Mouse (Mus musculus) gastrocnemius, postnatal 25 days (tissue): ENCODE data around the gene Adk. TPM values are rescaled to one million over a fixed set of nuclear protein-coding genes. Genes with fewer than 3 reads are reported as not detected.
"Not testable (repeated sequence)": the region's sequence is repeated elsewhere in the genome, so short reads cannot be mapped to it uniquely, and the experiment has no call there.

Experiments used
- DNase-seq: peaks from one replicate; pipeline ENCODE4 v3.0.0; 2022
- total RNA-seq, 2 experiments: library from RNA; stranded (reverse); gene quantifications; 1 replicate in 1 of 2; 2 replicates in 1 of 2; pipeline ENCODE4 v1.2.3; 2021

Adk gene
- total RNA-seq, 2 experiments from 2014 or later, result 96.4 to 109 TPM

DNA sequence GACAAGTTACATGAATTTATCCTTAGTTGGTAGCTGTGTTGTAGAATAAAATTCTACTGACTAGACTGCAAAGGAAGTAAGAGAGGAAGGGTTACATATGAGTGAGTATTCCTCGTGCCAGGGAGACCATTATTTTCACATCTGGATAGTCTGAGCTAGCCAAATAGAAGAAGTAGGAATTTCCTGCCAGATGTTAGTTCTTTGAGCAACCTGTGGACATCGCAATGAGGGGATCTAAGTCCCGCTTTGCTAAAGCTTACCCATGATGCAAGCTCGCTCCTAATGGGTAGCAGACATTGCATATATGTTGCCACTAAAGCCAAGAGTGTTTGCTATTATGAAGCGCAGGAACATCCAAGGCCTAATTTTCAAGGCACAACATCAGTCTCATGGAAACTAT is 381.6 kb downstream of the Adk start:
- no peak for DNase-seq

DNA sequence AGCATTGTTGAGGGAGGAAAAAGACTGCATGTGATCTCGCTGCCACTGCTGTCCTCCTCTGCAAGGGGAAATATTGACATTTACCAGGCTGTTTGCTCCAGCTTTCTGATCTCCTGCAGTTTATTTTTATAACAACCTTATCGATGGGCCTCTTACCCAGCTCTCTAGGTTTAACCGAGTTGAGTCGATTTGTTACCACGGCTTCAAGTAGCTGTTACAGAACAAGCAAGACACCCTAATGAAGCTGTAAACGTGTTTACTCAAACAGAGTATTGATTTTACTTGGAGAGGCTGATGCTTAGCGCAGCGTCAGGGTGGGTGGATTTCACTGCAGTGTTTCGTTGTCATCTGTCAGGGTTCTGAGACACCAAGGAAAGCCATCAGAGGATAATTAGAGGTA is 382.3 kb downstream of the Adk start:
- no peak for DNase-seq

DNA sequence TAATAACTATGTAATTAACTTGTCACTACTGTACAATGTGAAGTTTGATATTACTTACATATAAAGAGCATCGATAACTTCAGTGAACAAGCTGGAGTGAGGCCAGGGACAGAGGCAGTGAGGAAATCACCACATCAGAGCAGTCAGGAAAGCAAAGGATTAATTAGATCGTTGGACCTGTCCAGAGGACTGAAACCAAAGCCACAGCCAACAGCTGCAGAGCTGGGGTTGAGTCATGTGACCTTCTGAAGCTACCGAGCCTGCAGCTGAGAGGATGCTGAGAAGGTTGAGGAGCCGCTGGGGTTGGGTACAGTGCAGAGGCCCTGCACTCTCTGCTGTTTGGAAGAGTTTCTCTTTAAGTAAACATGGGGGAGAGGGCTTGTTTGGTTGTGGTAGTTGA is 387.4 kb downstream of the Adk start:
- DNase-seq, result peak; percentile 14

DNA sequence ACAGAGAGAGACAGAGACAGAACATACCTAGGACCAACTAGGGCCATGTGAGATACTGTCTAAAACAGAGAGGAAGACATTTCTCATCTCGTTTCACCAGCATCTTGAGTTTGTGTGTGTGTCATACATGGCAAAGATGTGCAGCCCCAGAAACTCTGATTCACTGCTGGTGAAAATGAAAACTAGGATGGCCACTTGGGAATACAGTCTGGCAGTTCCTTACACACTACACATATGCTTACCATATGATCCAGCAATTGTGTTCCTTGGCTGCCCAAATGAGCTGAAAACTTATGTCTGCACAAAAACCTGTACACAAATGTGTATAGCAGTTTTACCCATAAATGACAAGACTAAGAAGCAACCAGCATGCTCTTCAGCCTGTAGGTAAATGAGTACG is 388.2 kb downstream of the Adk start:
- DNase-seq, result no peak

DNA sequence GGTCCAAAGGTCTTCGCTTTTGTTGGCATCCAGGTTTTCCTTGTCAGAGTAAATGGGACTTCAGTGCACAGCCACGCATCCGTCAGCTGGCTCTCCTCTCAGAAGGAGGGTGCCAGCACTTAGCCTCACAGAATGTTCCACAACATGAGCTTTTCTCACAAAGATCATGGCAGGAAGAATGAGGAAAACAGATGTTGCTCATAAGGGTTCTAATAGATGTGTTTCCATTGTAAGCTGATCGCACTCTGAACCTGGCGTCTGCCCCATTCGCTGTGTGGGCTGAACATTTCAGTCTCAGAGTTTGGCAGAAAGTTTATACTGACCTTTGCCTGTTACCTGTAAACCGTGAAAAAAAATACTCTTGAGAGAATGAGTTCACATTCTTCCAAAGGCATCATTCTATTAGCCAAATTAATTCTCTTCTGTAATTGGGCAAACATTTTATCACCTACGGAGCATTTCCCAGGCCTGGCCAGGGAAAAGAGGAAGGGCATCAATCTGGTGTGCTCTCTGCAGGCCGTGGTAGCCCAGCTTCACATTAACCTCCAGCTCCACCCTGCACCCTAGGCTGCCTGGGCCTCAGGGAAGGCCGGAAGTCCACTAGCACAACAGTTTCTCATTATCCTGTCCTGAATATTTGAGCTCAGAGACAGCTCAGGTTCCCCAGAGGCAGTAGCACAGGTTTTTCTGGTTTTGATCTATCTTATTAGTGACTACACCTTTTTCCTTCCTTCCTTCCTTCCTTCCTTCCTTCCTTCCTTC is 389.6 kb downstream of the Adk start:
- DNase-seq, result peak; percentile 48

DNA sequence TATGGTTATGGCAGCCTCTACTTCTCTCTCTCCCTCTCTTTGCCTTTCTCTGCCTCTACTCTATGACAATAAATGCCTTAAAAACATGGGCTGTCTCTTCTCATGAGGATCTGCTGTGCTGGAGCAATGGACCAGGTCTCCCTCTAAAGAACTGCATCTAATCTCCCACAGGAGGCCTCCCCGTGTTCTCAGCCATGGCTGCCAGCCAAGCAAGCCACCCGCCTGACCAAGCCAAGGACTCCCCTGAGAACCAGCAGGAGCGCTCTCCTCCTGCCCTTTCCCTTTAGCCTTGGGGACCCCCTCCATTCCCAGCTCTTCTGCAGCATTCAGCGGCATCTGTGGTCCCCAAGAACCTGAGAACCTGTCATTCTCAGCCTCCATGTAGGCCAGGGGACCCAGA is 400.2 kb downstream of the Adk start:
- no peak for DNase-seq

DNA sequence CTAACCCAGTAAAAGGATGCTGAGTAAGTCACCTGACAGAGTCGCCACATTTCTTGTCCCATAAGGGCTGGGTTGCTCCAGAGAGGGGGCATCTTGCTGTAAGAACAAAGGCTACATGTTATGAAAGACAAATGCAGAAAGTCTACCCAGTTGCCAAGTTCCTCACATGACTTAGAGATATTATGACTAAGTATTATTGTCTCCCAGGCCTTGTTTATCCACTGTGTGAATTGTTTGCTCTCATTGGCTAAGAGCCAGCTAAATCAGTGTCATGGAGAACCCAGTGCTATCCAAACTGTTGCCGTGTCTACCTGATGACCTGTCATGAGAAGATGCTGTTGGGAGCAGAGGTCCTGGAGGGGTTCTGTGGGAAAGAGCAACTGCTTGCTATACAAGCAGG is 401.5 kb downstream of the Adk start:
- DNase-seq, result no peak

DNA sequence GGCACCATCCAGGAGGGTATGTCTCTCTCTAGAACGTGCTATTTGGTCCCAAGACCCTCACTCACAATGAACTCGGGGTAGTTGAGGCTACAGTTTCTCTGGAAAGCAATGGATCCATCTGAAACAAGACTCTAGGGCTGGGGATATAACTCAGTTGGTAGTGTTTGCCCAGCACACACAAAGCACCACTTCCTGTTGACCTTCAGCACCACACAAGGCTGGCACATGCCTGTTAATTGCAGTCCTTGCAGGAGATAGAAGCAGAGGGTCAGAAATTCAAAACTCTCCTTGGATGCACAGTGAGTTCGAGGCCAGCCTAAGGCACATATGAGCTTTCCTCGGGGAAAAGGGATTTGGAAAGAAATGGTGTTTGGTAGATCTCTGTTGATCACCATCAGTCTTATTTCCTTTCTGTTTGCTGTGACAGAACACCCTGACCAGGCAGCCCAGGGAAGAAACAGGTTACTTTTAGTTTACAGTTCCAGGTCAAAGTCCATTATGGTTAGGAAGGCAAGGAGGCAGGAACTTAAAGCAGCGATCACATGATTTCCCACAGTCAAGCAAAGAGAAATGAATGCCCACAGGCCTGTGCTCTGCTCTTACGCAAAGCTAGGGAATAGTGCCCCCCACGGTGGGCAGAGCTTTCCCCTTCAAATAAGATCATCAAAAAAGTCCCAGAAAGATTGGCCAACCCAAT is 403.4 kb downstream of the Adk start:
- DNase-seq, result no peak

DNA sequence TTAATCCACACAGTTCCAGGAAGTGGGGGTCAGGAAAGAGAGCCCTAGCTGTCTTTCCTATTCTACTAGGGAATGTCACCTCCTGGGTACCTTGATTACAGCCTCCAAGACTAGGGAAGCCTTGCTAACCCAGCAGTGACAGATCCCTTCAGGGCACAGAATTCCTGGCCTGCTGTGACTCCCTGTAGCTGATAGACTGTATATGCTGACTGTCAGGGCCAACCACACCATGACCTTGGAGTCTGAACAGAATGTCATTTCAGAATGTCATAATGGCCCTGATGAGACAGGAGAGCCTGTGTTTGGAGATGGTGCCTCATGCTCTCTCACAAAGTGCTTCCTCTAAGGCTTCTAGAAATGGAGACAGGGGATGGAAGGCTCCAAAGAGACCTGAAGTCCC is 404.2 kb downstream of the Adk start:
- DNase-seq, result no peak

DNA sequence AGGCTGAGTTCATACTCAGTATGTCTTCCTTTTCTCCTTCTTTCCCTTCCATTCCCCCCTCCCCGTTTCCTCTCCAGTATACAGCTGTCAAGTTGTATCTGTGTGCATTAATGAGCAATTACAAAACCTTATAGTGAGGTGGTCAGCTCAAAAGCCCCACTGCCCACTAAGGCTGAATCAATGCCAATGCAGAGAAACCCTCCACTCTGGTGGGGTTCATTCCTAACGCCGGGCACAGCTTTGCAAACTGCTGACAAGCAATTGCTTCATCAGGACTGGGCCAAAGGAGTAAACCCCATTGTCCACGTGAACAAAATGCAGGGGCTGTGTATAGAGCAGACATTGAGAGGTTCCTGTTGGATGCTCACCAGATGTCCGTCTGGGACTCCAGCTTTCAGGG is 405.5 kb downstream of the Adk start:
- no peak for DNase-seq

DNA sequence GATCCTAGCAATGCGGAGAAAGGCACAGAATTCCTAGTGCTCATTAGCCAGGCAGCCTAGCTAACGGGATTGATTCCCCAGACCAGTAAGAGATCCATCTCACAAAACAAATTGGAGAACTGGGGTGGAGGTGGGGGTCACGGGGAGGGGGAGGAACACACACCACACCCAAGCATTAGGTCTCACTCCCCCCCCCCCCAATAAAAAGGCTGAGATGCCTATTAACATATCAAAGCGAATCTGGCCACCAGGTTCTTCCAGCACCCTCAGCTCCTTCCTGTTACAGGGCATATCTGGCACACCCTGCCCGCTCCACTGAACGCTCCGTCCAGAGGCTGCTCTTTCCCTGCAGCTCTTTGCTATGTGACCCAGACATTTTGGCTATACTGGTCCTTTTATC is 406.3 kb downstream of the Adk start:
- DNase-seq, result no peak

DNA sequence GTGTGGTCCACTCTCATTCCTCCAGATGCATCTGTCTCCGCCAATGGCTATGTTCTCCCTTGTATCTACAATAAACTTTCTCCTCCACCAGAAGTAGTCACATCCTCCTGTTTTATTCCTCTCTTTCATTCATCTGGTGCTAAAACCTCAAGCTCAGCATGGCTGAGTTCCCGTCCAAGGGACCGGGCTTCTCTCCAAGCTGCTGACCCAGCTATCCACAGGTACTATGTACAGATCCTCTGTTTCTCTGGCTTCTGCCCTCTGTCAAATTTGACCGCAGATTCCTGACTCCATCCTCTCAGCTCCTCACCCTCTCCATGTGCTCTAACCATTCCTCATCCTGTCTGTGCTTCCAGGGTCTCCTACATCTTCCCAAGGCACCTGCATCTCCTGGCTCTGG is 406.8 kb downstream of the Adk start:
- DNase-seq, result no peak

DNA sequence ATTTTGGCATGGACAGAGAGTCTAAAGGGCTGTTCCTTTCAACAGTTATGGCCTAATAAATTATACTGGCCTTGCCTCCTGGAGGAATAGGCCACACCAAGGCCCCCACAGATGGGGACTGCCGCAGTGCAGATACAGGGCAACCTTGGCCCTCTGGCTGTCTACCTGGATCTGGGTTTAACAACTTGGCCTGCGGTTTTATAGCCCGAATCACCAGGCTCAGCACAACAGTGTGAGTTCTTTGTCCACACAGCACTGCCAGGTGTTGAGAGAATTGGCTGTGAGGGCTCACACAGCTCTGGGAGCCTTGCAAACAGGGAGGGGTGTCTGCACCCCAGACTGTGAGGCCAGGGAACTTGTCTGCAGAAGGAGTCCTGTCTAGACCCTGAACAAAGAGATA is 410.0 kb downstream of the Adk start:
- DNase-seq, result no peak

DNA sequence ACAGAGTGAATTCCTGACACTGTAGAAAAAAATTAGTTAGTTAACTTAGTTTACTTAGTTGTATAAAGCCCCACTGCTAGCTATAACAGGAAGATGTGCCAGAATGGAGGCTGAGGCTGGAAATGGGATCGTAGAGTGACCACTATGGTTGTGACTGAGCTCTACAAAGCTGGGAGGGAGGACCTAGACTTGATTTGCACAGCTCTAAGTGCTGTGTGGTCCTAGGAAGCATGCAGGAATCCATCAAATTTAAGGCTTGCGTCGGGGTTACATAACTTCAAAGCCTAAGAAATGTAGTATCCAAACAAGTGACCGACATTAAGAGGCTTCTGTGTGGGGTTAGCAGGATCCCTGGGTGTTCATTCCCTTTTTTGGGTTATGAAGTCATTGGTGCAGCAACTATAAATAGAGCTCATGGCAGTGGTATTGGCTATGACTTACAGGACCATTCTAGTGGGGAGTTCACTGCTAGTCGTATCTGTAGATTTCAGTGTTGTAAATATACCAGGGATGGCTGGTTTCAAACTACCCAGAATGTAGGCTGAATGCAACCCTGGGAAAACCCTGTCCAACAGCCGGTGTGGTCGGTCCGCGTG is 410.8 kb downstream of the Adk start:
- no peak for DNase-seq

DNA sequence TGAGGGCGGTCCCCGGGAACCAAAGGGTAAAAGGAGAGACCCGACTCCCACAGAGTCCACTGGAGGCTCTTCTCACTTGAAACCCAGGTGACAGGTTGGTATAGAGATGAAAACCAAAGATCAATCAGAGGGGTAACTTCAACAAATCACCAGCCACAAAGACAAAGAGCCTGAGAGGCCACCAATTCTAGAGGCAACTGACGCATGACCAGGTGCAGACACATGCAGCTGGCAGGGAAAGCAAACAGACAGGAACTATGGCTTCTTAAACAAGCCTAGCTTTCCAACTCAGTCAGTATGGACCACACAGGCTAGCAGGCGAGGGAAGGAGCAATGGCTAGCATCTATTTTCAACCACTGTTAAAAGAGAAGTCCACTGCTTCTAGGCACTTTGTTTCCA is 418.0 kb downstream of the Adk start:
- no peak for DNase-seq

DNA sequence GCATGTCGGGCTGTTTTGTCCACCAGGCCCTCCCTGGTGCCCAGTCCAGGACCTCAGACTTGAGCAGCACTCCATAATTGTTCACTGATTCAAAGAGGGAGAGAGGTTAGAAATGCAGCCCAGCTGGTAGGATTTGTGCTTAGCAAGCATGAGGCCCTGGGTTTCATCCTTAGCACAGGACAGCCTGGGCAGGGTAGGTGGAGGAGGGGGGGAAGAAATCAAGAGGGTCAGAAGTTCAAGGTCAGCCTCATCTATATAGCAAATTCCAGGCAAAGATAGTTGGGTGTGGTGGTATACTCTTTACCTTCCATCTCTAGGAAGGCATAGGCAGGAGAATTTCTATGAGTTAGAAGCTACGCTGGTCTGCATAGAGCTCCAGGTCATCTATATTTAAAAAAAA is 419.6 kb downstream of the Adk start:
- DNase-seq, result no peak

DNA sequence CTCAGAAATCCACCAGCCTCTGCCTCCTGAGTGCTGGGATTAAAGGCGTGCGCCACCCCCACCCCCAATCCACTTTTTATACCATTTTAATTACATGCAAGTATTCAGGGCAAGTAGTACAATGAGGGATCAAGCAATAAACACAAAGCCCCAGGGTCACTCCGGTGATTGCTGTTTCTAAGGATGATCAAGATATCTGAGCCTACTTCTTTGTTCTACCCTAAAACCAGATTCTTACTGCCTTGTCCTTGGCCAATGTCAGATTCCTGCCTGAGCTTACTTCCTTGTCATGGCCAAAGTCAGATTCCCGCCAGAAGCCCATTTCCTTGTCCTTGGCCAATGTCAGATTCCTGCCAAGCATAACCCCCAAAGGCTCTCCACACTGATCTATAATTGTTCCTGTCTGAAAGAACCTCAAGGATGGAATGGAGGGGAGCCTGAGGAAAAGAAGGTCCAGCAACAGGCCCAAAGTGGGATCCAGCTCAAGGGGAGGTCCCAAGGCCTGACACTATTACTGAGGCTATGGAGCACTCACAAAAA is 422.3 kb downstream of the Adk start:
- DNase-seq, result not testable (repeated sequence)

DNA sequence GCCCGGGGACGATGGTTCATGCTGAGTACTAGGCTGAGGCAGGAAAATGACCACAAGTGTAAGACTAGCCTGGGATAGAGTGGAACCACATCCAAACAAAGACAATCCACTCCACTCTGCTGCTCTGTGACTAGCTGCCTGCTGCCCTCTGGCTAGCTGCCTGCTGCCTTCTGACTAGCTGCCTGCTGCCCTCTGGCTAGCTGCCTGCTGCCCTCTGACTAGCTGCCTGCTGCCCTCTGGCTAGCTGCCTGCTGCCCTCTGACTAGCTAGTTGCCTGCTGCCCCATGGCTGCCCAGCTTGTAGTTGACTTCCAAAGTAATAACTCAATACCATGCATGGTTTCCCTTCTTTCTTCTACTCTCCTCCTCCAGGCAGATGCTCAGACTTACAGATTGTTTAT is 424.8 kb downstream of the Adk start:
- DNase-seq, result no peak

DNA sequence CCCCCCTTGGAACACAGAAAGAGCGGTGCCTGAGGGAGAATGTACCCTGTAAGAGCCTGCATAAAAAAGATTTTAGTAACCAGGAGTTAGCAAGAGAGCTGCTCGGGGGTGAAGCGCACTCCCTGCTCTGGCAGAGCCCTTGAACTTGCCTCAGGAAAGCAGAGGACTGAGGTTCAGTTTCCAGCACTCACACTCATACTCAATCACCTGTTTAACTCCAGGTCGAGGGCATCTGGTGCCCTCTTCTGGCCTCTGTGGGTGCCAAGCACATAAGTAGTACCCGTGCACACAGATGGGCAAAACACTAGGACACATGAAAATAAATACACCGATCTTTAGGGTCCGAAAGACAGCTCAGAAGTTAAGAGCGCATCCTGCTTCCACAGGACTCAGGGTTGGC is 427.2 kb downstream of the Adk start:
- no peak for DNase-seq

DNA sequence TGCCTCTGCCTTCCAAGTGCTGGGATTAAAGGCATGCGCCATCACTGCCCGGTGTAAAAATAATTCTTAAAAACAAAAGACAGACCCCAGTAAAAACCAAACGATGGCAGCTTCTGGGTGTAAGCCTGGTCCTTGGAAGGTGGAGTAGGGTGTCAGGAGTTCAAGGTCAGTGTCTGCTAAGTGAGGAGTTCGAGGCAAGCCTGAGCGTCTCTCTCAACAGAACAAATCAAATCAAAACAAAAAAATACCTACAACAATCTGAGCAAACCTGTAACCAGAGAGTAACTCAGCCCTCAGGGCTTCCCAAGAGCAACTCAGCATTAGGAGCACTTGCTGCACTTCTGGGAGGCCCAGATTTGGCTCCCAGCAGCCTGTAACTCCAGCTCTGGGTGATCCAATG is 427.8 kb downstream of the Adk start:
- no peak for DNase-seq

DNA sequence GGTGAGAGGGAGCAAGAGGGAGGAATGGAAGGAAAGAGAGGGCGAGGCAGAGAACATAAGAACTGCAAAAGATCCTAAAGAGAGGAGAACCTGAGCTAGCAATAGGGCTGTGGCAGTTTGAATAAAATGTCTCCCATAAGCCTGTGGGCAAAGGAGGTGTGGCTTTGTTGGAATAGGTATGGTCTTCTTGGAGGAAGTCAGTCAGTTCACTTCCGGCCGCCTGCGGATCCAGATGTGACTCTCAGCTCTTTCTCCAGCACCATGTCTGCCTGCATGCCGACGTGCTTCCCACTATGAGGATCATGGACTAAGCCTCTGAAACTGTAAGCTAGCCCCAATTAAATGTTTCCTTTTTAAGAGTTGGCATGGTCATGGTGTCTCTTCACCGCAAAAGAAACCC is 428.9 kb downstream of the Adk start, which contains the start of gene Kat6b:
Gene Kat6b, plus strand, starts transcription at position 204 of the 400 bp plus-strand sequence.
- DNase-seq, result no peak

DNA sequence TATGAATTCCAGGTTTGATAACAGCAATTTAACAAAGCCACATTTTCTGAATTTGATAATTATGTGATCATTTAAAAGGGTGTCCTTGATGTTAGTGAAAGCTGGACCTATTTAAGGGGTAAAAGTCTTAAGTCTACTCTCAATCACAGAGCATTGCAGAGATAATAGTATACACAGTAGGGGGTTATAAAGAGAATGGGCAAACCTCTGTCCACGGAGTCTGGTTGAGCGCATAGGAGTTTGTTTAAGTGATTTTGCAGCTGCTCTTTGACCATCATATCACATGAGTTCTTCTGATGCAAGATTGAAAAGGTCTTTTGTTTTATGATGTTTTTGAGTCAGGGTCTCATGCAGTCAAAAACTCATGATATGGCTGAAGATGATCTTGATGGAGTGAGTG is 431.8 kb downstream of the Adk start:
- no peak for DNase-seq

DNA sequence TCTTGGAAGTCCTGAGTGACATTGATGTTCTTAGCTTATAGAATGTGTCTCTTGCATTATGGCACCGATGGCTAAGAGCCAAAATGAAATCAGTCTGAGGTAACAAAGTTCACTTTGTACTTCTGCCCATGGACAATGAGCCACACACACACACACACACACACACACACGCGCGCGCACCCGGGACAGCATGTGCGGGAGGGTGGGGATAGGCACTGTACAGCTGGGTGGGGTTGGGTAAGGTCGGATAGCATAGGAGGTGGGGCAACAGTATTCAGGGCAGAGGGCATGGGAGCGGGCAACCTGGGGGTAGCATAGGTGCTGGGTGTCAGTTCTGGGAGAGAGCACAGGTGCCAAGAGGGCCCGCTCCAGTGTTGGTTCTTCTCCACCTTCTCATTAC is 432.3 kb downstream of the Adk start:
- DNase-seq, result no peak
